Mouse (Mus musculus): ENCODE measurements at regions not wholly inside any gene's neighbourhood (a gene's known extent, or its start where the extent isn't known, plus 50 kb on each side); places are given as distances from the start of the nearest gene placed in this dataset.

- no peak for TF ChIP-seq EP300 (IDR thresholded peaks at IDR 0.05; ENCODE audit: low read depth)
- TF ChIP-seq CTCF (IDR thresholded peaks at IDR 0.05; ENCODE audit: low read depth), result no peak
Observed at GRCm38 (mm10) chr1:75869846-75870245, 323.8 kb downstream of the Slc4a3 start.

Measured in liver, postnatal 0 days (tissue).